Mouse (Mus musculus): ENCODE data around the gene Olfr109. TPM values are rescaled to one million over a fixed set of nuclear protein-coding genes. Genes with fewer than 3 reads are reported as not detected.

Olfr109 gene
- polyA plus RNA-seq (2017; shearing (Covaris generic)): 0.11 TPM

GRCm38 (mm10) chr17:37458616-37459015, at the start of gene Olfr109:
Gene Olfr109 (plus strand): TSS chr17:37458916.

DNA sequence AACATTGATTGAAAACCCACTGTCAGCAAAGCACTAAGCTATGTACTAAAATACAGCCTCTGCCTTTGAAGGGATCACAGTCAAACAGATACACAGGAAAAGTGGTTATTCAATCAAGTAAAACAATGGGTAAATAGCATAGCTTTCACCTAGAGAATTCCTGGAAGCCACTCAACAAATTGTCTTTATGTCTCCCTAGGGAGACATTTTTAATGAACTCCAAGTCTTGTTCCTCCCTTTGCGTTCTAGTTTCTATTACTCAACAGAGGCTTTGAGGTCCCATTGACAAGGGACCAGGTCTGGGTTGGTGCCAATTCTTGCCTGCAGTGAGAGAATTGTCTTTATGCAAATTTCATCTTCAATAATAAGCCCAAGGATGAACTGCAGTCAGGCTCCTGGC, 13.5 kb upstream of the Olfr109 start, which contains the start of gene Olfr108:
Gene Olfr108, plus strand, starts transcription at position 301 of the 400 bp plus-strand sequence.

DNA sequence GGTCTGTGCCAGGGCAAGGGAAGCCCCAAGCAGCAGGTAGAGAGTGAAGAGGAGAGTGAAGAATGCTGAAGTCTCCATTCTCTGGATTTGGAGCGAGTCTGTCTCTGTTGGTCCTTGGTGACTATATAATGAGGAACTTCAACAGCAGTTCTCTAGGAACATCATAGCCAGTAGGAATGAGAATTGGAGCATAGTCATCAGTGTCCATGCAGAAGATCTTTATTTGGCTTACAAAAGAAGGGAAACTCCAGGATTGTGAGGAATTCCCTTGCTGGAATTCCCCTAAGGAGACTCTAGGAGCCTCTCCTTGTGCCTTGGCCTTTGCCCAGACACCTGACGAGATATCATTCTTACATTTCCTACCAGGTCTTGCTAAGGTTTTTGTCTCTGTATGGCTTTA, 24.7 kb downstream of the Olfr109 start, which contains the start of gene H2-M2:
Gene H2-M2, minus strand, starts transcription at position 101 of the 400 bp plus-strand sequence.

DNA sequence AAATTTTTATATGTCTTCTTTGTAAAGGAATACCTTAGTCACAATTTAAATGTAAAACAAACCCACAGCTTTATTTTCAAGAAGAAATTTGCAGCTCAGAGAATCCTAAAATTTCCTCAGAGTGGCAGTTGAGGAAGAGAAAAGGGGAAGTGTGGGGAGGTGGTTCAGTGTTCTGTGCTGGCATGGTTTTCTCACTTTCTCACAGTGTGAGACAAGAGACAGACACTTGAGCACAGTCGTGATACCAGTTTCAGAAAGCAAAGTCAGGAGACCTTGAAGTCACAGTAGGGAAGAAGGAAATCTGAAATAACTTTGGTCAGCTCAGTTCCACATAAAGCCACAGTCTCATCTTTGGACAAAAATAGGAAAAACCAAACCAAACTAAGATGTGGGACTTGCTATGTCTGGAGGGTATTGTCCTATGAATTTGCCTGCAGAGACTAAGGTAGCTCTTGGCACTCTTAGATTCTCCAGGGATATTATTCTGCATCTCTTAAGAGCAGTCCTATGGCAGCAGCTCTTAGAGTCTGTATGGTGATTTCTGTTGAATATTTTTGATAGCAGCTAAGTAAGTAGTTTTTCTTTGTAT, 33.3 kb downstream of the Olfr109 start, which contains the start of gene Olfr110:
Gene Olfr110, plus strand, starts transcription at position 539 of the 589 bp plus-strand sequence.

GRCm38 (mm10) chr17:37507730-37508129, 49.0 kb downstream of the Olfr109 start, which contains the start of gene Olfr111:
Gene Olfr111 (plus strand): TSS chr17:37508030.

Other genes with a start within 250 kb of the Olfr109 start
- gene Olfr95, start 245.8 kb upstream of the Olfr109 start, polyA plus RNA-seq (2017; shearing (Covaris generic)): not detected
- not detected for gene Olfr96, start 238.8 kb upstream of the Olfr109 start, polyA plus RNA-seq (2017; shearing (Covaris generic))
- gene Olfr97, start 221.6 kb upstream of the Olfr109 start, polyA plus RNA-seq (2017; shearing (Covaris generic)): not detected
- gene Olfr98, start 195.2 kb upstream of the Olfr109 start, polyA plus RNA-seq (2017; shearing (Covaris generic)): not detected
- 103 TPM for gene H2-M3, start 188.7 kb upstream of the Olfr109 start, polyA plus RNA-seq (2017; shearing (Covaris generic))
- gene Olfr99, start 175.5 kb upstream of the Olfr109 start, polyA plus RNA-seq (2017; shearing (Covaris generic)): 2.4 TPM
- gene Olfr101, start 154.6 kb upstream of the Olfr109 start, polyA plus RNA-seq (2017; shearing (Covaris generic)): 0.10 TPM
- gene Olfr102, start 141.9 kb upstream of the Olfr109 start, polyA plus RNA-seq (2017; shearing (Covaris generic)): 0.19 TPM
- not detected for gene Olfr103, start 119.2 kb upstream of the Olfr109 start, polyA plus RNA-seq (2017; shearing (Covaris generic))
- not detected for gene Olfr104-ps, start 99.3 kb upstream of the Olfr109 start, polyA plus RNA-seq (2017; shearing (Covaris generic))
- not detected for gene Olfr105-ps, start 79.9 kb upstream of the Olfr109 start, polyA plus RNA-seq (2017; shearing (Covaris generic))
- gene Olfr106-ps, start 68.5 kb upstream of the Olfr109 start, polyA plus RNA-seq (2017; shearing (Covaris generic)): not detected
- 0.05 TPM for gene Olfr107, start 59.7 kb upstream of the Olfr109 start, polyA plus RNA-seq (2017; shearing (Covaris generic))
- gene Olfr108, start 13.4 kb upstream of the Olfr109 start, polyA plus RNA-seq (2017; shearing (Covaris generic)): not detected
- 0.36 TPM for gene H2-M2, start 24.6 kb downstream of the Olfr109 start, polyA plus RNA-seq (2017; shearing (Covaris generic))
- gene Olfr110, start 33.6 kb downstream of the Olfr109 start, polyA plus RNA-seq (2017; shearing (Covaris generic)): not detected
- gene Olfr111, start 49.1 kb downstream of the Olfr109 start, polyA plus RNA-seq (2017; shearing (Covaris generic)): not detected
- not detected for gene Olfr112, start 110.5 kb downstream of the Olfr109 start, polyA plus RNA-seq (2017; shearing (Covaris generic))
- gene Olfr113, start 118.7 kb downstream of the Olfr109 start, polyA plus RNA-seq (2017; shearing (Covaris generic)): not detected
- not detected for gene Olfr114, start 133.8 kb downstream of the Olfr109 start, polyA plus RNA-seq (2017; shearing (Covaris generic))
- gene Olfr115, start 168.2 kb downstream of the Olfr109 start, polyA plus RNA-seq (2017; shearing (Covaris generic)): not detected
- not detected for gene Olfr116, start 168.3 kb downstream of the Olfr109 start, polyA plus RNA-seq (2017; shearing (Covaris generic))
- 0.07 TPM for gene Olfr117, start 204.9 kb downstream of the Olfr109 start, polyA plus RNA-seq (2017; shearing (Covaris generic))
- gene Olfr118, start 208.1 kb downstream of the Olfr109 start, polyA plus RNA-seq (2017; shearing (Covaris generic)): 0.10 TPM
- gene Olfr119, start 237.6 kb downstream of the Olfr109 start, polyA plus RNA-seq (2017; shearing (Covaris generic)): not detected

Data from CD4-positive, CD25-positive, alpha-beta regulatory T cell (primary cell).